Mouse (Mus musculus) heart, postnatal 14 days (tissue): ENCODE results near the gene Cic. TPM values are rescaled to one million over a fixed set of nuclear protein-coding genes. Genes with fewer than 3 reads are reported as not detected.
A peak's percentile ranks its signal among the peaks of the same experiment; 100 is the strongest.
"Not testable (repeated sequence)": the region's sequence is repeated elsewhere in the genome, so short reads cannot be mapped to it uniquely, and the experiment has no call there.

Source experiments
- DNase-seq, 2 experiments: peaks; one replicate each; pipeline ENCODE4 v3.0.0; 2021 to 2022
- intact Hi-C: fragments of 180-260 bp; cut with DNase I; formaldehyde crosslinking; loops from one replicate; pipeline ENCODE4 v1.15.1; 2025
- total RNA-seq, 2 experiments: library from RNA; stranded (reverse); gene quantifications; 2 replicates each; pipeline ENCODE4 v1.2.3; 2021

Gene Cic
- total RNA-seq, 2 experiments from 2014 or later: 71.2 to 78.7 TPM

- intact Hi-C loops: loop anchor here (2.0 kb wide), 1 partner anchor 13 kb away; no protein-coding TSS in a partner anchor
Observed at GRCm38 (mm10) chr7:25265743-25266142, 1.8 kb upstream of the Cic start.

GRCm38 (mm10) chr7:25266180-25266962, 1.1 kb upstream of the Cic start:
- DNase-seq: no peak
- intact Hi-C loops: loop anchor here (2.0 kb wide), 1 partner anchor 14 kb away; no protein-coding TSS in a partner anchor

More at GRCm38 (mm10) chr7:25265743-25266142, 1.8 kb upstream of the Cic start:
- DNase-seq: not testable (repeated sequence)

DNA sequence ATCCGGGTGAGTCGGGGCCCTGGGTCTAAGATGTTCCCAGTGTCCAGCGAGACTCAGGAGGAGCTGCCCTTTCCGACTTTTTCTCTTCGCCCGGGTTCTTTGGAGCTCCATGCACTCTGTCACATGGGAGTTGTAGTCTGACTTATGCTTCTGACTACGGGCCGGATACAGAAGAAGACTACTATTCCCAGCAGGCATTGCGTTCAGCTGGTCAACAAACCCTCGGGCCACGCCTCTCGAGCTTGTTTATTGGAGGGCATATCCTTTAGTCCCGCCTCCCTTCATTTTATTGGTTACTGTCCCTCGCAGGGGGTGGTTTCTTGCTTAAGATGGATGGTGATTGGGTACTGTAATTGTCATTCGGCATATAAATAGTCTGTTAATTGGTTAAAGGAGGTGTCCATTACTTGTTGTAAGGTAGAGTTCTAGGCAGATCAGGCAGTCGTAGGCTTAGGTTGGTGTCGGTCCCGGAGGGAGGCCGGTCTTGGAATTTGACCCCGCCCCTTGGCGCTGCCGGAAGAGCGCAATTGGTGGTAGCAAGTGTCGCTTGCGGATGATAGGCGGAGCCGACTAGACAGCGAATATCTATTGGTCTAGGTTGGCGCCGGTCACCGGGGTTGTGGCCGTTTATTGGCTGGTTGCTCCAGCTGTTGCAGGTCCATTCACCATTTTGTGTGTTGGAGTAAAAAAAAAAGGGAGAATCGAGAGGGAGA, 403 bp downstream of the Cic start:
- intact Hi-C loops: loop anchor here (2.0 kb wide), 1 partner anchor 15 kb away; no protein-coding TSS in a partner anchor

DNA sequence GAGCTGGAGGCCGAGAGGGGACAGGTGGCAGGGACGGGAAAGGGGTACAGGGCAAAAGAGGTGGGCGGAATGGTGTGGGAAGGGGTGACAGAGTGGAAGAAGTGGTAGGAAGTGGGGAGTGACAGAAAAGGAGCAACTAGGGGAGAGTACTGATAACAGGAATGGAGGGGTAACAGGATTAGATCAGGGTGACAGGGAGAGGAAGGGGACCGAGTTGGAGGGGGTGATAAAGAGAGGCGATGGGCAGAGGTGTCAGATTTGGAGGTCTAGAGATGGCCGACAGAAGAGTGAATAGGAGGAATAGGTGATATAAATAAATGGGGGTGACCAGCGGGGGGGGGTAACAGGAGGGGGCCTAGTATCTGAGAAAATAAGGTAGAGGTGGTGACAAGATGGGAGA, 1.1 kb downstream of the Cic start:
- intact Hi-C loops: no loop called here
- DNase-seq: no peak

More for the DNA sequence above, 403 bp downstream of the Cic start:
- DNase-seq: peak; percentile 98 to 99

DNA sequence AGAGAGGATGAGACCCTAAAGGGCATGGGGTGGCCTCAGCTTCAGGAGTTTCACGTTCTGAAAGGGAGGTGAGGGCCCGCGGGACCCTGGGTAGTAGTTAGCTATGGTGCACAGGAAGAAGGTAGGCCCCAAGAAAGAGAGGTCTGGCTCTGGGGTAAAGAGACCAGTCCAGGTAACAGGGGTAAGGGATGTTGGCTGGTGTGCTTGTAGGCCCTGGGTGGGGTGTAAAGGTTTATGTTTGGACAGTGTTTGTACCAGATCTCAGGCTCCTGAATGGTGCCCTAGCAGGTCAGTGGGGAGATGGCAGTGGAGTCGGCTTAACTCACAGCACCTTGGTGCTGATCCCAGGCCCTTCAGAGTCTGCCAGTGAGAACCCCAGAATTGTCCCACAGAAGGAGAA, 1.5 kb downstream of the Cic start:
- intact Hi-C loops: no loop called here
- no peak for DNase-seq

DNA sequence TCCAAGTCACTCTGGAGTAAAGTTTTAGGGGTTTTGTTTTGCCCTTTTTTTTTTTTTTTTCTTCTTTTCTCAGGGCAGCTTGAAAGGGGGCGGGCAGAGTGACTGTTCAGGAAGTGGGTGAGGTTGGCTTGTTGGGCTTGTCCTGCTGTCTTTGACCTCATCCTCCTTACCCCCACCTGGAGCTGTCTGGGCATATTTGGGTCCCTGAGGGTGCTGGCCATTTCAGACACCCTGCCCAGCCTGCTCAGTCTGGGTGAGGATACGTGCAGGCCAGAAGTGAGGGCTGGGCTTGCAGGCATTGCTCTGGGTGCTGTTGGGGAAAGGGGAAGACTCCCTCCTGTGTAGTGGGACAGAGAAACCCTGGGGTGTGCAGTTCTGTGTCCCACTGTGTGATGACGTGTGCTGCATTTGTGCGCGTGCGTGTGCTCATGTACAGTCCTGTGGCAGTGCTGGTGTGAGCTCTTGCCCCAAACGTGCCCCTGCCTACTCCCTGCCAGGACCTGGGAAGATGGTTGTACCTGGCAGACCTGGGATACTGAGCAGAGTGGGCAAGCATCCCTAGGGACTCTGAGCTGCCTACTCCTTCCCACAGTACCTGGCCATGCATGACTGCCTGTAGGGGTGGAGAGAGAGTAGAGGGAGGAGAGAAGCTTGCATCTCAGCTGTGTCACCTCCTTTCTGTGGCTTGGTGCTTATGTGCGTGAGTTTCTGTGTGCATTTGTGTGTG, 2.2 kb downstream of the Cic start:
- intact Hi-C loops: no loop called here
- peak in 1 of 2 experiments; percentile 5 for DNase-seq

DNA sequence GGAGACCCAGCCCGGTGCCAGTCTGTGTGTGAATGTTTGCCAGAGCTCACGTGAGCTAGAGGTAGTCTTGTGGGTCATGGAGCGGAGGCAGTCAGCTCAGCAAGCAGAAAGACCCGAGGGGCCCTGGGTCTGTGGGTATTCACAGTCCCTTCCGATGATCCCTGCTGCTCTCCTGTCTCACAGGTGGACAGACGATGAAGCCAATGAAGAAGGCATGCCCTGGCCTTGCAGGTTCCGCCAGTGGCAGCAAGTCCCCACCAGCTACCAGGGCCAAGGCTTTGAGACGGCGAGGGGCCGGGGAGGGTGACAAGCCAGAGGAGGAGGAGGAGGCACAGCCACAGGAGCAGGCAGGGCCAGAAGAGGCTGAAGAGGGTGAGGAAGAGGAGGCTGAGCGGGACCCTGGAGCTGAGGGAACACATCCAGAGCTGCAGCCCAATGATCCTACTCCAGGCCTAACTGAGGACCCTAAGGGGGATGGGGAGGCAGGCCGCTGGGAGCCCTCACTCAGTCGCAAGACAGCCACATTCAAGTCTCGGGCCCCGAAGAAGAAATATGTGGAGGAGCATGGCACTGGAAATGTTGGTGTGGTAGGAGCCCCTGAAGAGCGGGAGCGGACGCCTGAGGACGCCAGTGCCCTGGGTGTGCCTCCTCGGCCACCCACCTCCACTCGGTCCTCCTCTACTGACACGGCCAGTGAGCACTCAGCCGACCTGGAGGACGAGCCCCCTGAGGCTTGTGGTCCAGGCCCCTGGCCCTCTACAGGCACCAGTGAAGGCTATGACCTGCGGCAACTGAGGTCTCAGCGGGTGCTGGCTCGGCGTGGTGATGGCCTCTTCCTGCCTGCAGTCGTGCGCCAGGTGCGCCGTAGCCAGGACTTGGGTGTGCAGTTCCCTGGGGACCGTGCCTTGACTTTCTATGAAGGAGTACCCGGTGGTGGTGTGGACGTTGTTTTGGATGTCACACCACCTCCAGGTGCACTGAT, 3.4 kb downstream of the Cic start:
- DNase-seq: peak in 1 of 2 experiments; percentile 1
- intact Hi-C loops: no loop called here

GRCm38 (mm10) chr7:25271651-25272444, 4.3 kb downstream of the Cic start:
- peak in 1 of 2 experiments; percentile 2 for DNase-seq
- intact Hi-C loops: no loop called here

- peak in 1 of 2 experiments; percentile 3 for DNase-seq
- intact Hi-C loops: no loop called here
Observed at GRCm38 (mm10) chr7:25272445-25273258, 5.1 kb downstream of the Cic start.

GRCm38 (mm10) chr7:25273259-25274241, 6.0 kb downstream of the Cic start:
- intact Hi-C loops: loop anchor here (1.0 kb wide), 1 partner anchor 13 kb away; no protein-coding TSS in a partner anchor
- DNase-seq: peak in 1 of 2 experiments; percentile 1

- intact Hi-C loops: loop anchor here (1.0 kb wide), 1 partner anchor 14 kb away; no protein-coding TSS in a partner anchor
- DNase-seq: peak in 1 of 2 experiments; percentile 2
Observed at GRCm38 (mm10) chr7:25274571-25274970, 7.1 kb downstream of the Cic start.

- intact Hi-C loops: loop anchor here (1.0 kb wide), 1 partner anchor 15 kb away; no protein-coding TSS in a partner anchor
- peak in 1 of 2 experiments; percentile 5 for DNase-seq
Observed at GRCm38 (mm10) chr7:25274996-25275395, 7.5 kb downstream of the Cic start.

- peak in 1 of 2 experiments; percentile 40 for DNase-seq
- intact Hi-C loops: no loop called here
Observed at GRCm38 (mm10) chr7:25275555-25276298, 8.2 kb downstream of the Cic start.

DNA sequence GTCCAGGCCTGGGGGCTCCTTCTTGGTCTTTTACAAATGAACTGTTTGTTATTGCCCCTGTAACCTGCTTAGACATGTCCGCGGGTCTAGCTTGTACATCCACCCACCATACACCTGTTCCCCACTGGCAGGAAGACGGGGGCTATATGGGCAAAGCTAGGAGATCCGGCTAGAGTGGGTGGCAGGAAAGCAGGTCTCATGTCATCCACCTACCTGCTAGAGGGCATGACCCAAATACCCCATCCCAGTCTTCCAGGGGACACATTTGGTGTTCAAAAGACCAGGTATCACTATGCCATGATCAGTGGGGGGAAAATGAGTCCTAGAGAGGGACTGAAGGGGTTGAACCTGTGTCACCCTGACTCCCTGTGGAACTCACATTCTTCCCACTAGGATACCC, 9.9 kb downstream of the Cic start:
- peak in 1 of 2 experiments; percentile 4 for DNase-seq
- intact Hi-C loops: loop anchor here (1.0 kb wide), 1 partner anchor 36 kb away; no protein-coding TSS in a partner anchor

DNA sequence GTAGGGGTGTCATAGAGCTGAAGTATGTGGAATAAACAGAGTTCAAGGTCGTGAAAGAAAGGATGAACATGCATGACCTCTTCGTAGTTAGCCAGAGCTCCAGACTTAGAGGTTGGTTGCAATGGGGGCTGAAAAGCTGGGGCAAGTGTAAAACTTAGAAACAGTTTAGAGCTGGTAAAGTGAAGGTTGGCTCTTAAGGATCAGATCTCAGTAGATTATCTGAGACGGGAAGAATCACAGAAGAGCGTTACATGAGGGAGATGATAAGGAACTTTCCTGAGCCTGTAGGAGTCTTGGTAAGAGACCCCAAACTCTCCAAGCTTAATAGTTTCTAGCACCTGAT, 10.5 kb downstream of the Cic start:
- intact Hi-C loops: loop anchor here (1.0 kb wide), 2 partner anchors 29 to 37 kb away; no protein-coding TSS in a partner anchor
- no peak for DNase-seq
